Mouse (Mus musculus): Measurements from ENCODE around the gene Reep3.

Reep3 gene

GRCm38 (mm10) chr10:67053475-67053874 lies 43.3 kb downstream of the Reep3 start:
- DNase-seq (ENCODE audit: low read depth, low spot score), result peak; percentile 75

- DNase-seq (ENCODE audit: low read depth, low spot score), result no peak
Measured at GRCm38 (mm10) chr10:67052429-67052828, 44.3 kb downstream of the Reep3 start.

GRCm38 (mm10) chr10:67051466-67051865 lies 45.3 kb downstream of the Reep3 start:
- DNase-seq (ENCODE audit: low read depth, low spot score), result peak; percentile 39

- no peak for DNase-seq (ENCODE audit: low read depth, low spot score)
Measured at GRCm38 (mm10) chr10:67050766-67051165, 46.0 kb downstream of the Reep3 start.

- DNase-seq (ENCODE audit: low read depth, low spot score), result peak; percentile 74
Measured at GRCm38 (mm10) chr10:67049621-67050020, 47.1 kb downstream of the Reep3 start.

- peak; percentile 42 for DNase-seq (ENCODE audit: low read depth, low spot score)
Measured at GRCm38 (mm10) chr10:67048871-67049615, 47.7 kb downstream of the Reep3 start.

- peak; percentile 56 for DNase-seq (ENCODE audit: low read depth, low spot score)
Measured at GRCm38 (mm10) chr10:67047712-67048645, 48.8 kb downstream of the Reep3 start.

GRCm38 (mm10) chr10:67045192-67045899 lies 51.4 kb downstream of the Reep3 start:
- DNase-seq (ENCODE audit: low read depth, low spot score), result no peak

- DNase-seq (ENCODE audit: low read depth, low spot score), result no peak
Measured at GRCm38 (mm10) chr10:67044346-67044745, 52.4 kb downstream of the Reep3 start.

- DNase-seq (ENCODE audit: low read depth, low spot score), result peak; percentile 63
Measured at GRCm38 (mm10) chr10:67043236-67043635, 53.5 kb downstream of the Reep3 start.

GRCm38 (mm10) chr10:67040410-67040809 lies 56.3 kb downstream of the Reep3 start:
- no peak for DNase-seq (ENCODE audit: low read depth, low spot score)

GRCm38 (mm10) chr10:67039001-67039400 lies 57.7 kb downstream of the Reep3 start:
- peak; percentile 46 for DNase-seq (ENCODE audit: low read depth, low spot score)

GRCm38 (mm10) chr10:67036542-67036941 lies 60.2 kb downstream of the Reep3 start:
- no peak for DNase-seq (ENCODE audit: low read depth, low spot score)

- no peak for DNase-seq (ENCODE audit: low read depth, low spot score)
Measured at GRCm38 (mm10) chr10:67036141-67036540, 60.6 kb downstream of the Reep3 start.

- DNase-seq (ENCODE audit: low read depth, low spot score), result no peak
Measured at GRCm38 (mm10) chr10:67031186-67031585, 65.6 kb downstream of the Reep3 start.

GRCm38 (mm10) chr10:67029297-67029696 lies 67.4 kb downstream of the Reep3 start:
- no peak for DNase-seq (ENCODE audit: low read depth, low spot score)

- no peak for DNase-seq (ENCODE audit: low read depth, low spot score)
Measured at GRCm38 (mm10) chr10:67026375-67026774, 70.4 kb downstream of the Reep3 start.

GRCm38 (mm10) chr10:67025573-67026236 lies 71.0 kb downstream of the Reep3 start:
- peak; percentile 76 for DNase-seq (ENCODE audit: low read depth, low spot score)

- no peak for DNase-seq (ENCODE audit: low read depth, low spot score)
Measured at GRCm38 (mm10) chr10:67024391-67024790, 72.4 kb downstream of the Reep3 start.

- DNase-seq (ENCODE audit: low read depth, low spot score), result no peak
Measured at GRCm38 (mm10) chr10:67023092-67023491, 73.7 kb downstream of the Reep3 start.

- no peak for DNase-seq (ENCODE audit: low read depth, low spot score)
Measured at GRCm38 (mm10) chr10:67021494-67021893, 75.3 kb downstream of the Reep3 start.

Measured in ZHBTc4 (cell line).